Mouse (Mus musculus) spleen, adult 2 months (tissue): ENCODE results near the gene Otop1.

Source experiments
- CTCF ChIP-seq: fragments of 200-500 bp; IDR thresholded peaks from 2 replicates; pipeline ENCODE4 v1.5.1; 2011; ENCODE audit warnings: mild to moderate bottlenecking, inconsistent platforms; ENCODE audit not compliant: insufficient read depth, insufficient read length, insufficient replicate concordance; ENCODE audit errors: extremely low read depth
- POLR2A ChIP-seq: fragments of 200-500 bp; IDR thresholded peaks from 2 replicates; pipeline ENCODE4 v1.6.1; 2011; ENCODE audit warnings: low read depth, low read length, inconsistent platforms

DNA sequence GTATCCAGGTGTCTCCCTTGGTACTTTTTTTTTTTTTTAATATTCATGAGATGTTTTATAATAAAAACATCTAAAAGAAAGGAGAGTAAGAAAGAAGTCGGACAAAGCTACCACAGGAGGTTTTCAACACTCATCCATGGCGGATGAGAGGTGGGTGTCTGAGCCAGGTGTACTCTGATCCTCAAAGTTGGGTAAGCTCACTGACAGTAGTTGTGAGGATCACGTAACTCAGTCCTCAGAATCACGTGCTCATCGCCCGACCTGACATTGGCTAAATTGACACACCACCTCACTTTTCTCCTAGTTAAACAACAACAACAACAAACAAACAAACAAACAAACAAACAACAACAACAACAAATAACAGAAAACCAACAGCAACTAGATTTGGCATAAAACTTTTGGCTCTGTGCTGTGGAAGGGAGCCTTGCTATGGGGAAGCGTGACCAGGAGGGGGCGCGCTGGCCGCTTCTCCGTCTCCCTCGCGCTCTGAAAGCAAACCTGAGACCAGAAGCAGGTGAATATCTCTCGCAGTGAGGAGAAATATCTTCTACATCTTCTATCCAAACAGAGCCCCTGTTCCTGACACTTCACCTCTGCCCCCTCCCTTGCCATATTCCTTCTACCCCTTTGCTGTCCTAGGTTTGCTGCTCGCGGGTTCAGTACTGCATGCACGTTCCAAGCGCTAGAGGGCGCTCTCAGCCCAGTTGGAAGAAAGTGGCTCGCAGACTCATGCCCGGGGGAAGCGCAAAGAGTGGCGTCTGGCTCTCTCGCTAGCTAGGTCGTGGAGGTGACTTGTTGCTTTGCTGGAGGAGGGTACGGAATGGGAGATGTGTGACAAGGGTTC lies 31.7 kb downstream of the Otop1 start:
- no peak for TF ChIP-seq POLR2A
- TF ChIP-seq CTCF, result peak; percentile 81
